Comparison of ENCODE assay signal across 25 mouse cellular contexts in the genomic region with DNA sequence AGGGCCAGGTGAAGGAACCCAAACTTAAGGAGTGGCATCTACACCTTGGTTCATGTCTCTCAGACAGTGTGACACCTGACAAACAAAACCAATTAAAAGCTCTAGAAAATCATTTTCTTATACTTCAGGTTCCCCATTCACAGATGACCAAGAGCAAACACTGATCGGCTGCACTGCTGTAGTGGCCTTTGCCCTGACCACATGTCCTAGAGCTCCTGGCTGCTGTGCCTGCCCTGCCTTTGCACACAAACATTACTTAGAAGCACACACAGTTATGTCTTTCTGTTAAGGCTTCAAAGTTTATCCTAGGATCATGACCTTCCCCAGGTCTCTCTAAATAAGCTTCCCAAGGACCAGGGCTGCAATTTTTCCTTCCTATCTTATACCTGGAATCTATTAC. TPM values are rescaled to one million over a fixed set of nuclear protein-coding genes. Genes with fewer than 3 reads are reported as not detected.
DNase-seq lines count a peak whose midpoint lies in the region; ATAC-seq and TF ChIP-seq lines count a peak whose summit lies in the region.
"Had no signal": no experiment of that assay in that cellular context is flagged by ENCODE, and none has a peak within 500 bp of the region (broad histone marks: within the 10 kb centered on the region; RNA-seq: fewer than 3 reads in every experiment).

No protein-coding gene starts in this region.

- no peaks in the 10 kb centered on the region for H3K4me1 ChIP-seq in heart, embryonic 10.5 days
- H3K4me1 ChIP-seq in liver, embryonic 16.5 days (ENCODE audit: control insufficient read depth, low read depth, low read length), result no peaks in the 10 kb centered on the region
- H3K4me1 ChIP-seq in liver, embryonic 12.5 days, result no peaks in the 10 kb centered on the region
- no peaks in the 10 kb centered on the region for H3K4me1 ChIP-seq in stomach, postnatal 0 days (replicated peaks; ENCODE audit: control insufficient read depth, insufficient read depth)
- H3K4me1 ChIP-seq: embryonic facial prominence, embryonic 10.5 days; embryonic facial prominence, embryonic 12.5 days; forebrain, embryonic 13.5 days; forebrain, embryonic 15.5 days had no signal

- H3K9ac ChIP-seq in liver, embryonic 16.5 days (ENCODE audit: low read depth, low read length), result no peak overlapping the region
- no peak overlapping the region for H3K9ac ChIP-seq in liver, embryonic 12.5 days
- H3K9ac ChIP-seq in stomach, postnatal 0 days (ENCODE audit: low read length), result no peak overlapping the region
- H3K9ac ChIP-seq: embryonic facial prominence, embryonic 12.5 days; forebrain, embryonic 13.5 days; forebrain, embryonic 15.5 days had no signal

- H3K27me3 ChIP-seq in heart, embryonic 10.5 days (ENCODE audit: insufficient read depth, poor library complexity, severe bottlenecking), result 0 out of 2 replicates have a peak, but pooled peaks cover 4% of the 10 kb centered on the region
- H3K27me3 ChIP-seq in liver, embryonic 16.5 days (ENCODE audit: control insufficient read depth, insufficient read depth, low read depth, low read length), result no peaks in the 10 kb centered on the region
- no peaks in the 10 kb centered on the region for H3K27me3 ChIP-seq in liver, embryonic 12.5 days (replicated peaks)
- no peaks in the 10 kb centered on the region for H3K27me3 ChIP-seq in stomach, postnatal 0 days (ENCODE audit: control insufficient read depth, insufficient read depth, low read length)
- H3K27me3 ChIP-seq: CH12.LX; embryonic facial prominence, embryonic 12.5 days; forebrain, embryonic 13.5 days; forebrain, embryonic 15.5 days; Patski had no signal

- no peaks in the 10 kb centered on the region for H3K36me3 ChIP-seq in heart, embryonic 10.5 days
- H3K36me3 ChIP-seq in liver, embryonic 16.5 days (ENCODE audit: control insufficient read depth, insufficient read depth), result no peaks in the 10 kb centered on the region
- no peaks in the 10 kb centered on the region for H3K36me3 ChIP-seq in liver, embryonic 12.5 days
- H3K36me3 ChIP-seq in stomach, postnatal 0 days (ENCODE audit: control insufficient read depth, insufficient read depth, low read length), result no peaks in the 10 kb centered on the region; the same call in 1 of the 2 replicates
- H3K36me3 ChIP-seq: embryonic facial prominence, embryonic 10.5 days; embryonic facial prominence, embryonic 12.5 days; forebrain, embryonic 15.5 days; G1E had no signal

- 84% methylated on average over 1 of the region's 1 CpGs for WGBS in heart, embryonic 10.5 days
- WGBS in liver, embryonic 16.5 days (ENCODE audit: insufficient replicate concordance), result 59% methylated on average over 1 of the region's 1 CpGs
- 59% methylated on average over 1 of the region's 1 CpGs for WGBS in liver, embryonic 12.5 days (ENCODE audit: insufficient replicate concordance)
- 48% methylated on average over 1 of the region's 1 CpGs for WGBS in stomach, postnatal 0 days

- H3K4me2 ChIP-seq in liver, embryonic 16.5 days (ENCODE audit: low read depth, low read length), result no peak overlapping the region
- no peak overlapping the region for H3K4me2 ChIP-seq in liver, embryonic 12.5 days
- H3K4me2 ChIP-seq in stomach, postnatal 0 days (replicated peaks; ENCODE audit: low read depth), result no peak overlapping the region
- H3K4me2 ChIP-seq: embryonic facial prominence, embryonic 12.5 days; forebrain, embryonic 13.5 days; forebrain, embryonic 15.5 days had no signal

- TF ChIP-seq CTCF in stomach, postnatal 0 days (IDR thresholded peaks at IDR 0.05; ENCODE audit: low read depth), result no peak

- no peak for TF ChIP-seq EP300 in stomach, postnatal 0 days (optimal IDR thresholded peaks at IDR 0.05)

- no peaks in the 10 kb centered on the region for H3K9me3 ChIP-seq in heart, embryonic 10.5 days
- no peaks in the 10 kb centered on the region for H3K9me3 ChIP-seq in liver, embryonic 16.5 days (replicated peaks; ENCODE audit: control insufficient read depth, low read length)
- H3K9me3 ChIP-seq in liver, embryonic 12.5 days (replicated peaks), result no peaks in the 10 kb centered on the region
- H3K9me3 ChIP-seq in stomach, postnatal 0 days (ENCODE audit: control insufficient read depth, low read length), result no peaks in the 10 kb centered on the region
- H3K9me3 ChIP-seq: embryonic facial prominence, embryonic 10.5 days; embryonic facial prominence, embryonic 12.5 days; forebrain, embryonic 13.5 days; forebrain, embryonic 15.5 days; G1E had no signal

- H3K27ac ChIP-seq in heart, embryonic 10.5 days, result no peak overlapping the region
- H3K27ac ChIP-seq in liver, embryonic 16.5 days (ENCODE audit: low read length), result no peak overlapping the region
- H3K27ac ChIP-seq in liver, embryonic 12.5 days, result no peak overlapping the region
- no peak overlapping the region for H3K27ac ChIP-seq in stomach, postnatal 0 days (replicated peaks)
- H3K27ac ChIP-seq: embryonic facial prominence, embryonic 10.5 days; embryonic facial prominence, embryonic 12.5 days; forebrain, embryonic 13.5 days; forebrain, embryonic 15.5 days had no signal

- DNase-seq in heart, adult 11 months, result peak; percentile 57
- no peak for DNase-seq in heart, embryonic 10.5 days (ENCODE audit: low spot score)
- peak; percentile 12 for DNase-seq in kidney, adult 9 months
- no peak for DNase-seq in kidney, postnatal 25 days
- DNase-seq in stomach, postnatal 0 days (ENCODE audit: low spot score), result no peak
- no peak for DNase-seq in adrenal gland, postnatal 14 days
- DNase-seq: adrenal gland, adult 2 months; adrenal gland, postnatal 10 days; adrenal gland, postnatal 36 days; B cell, adult 2 months; cerebellum, adult 11-12 months; cerebellum, adult 2 months; cerebellum, adult 9-10 months; cerebellum, postnatal 10 days; cerebellum, postnatal 25 days had no signal

- no peak overlapping the region for H3K4me3 ChIP-seq in heart, embryonic 10.5 days
- no peak overlapping the region for H3K4me3 ChIP-seq in liver, embryonic 16.5 days (ENCODE audit: low read depth, low read length)
- H3K4me3 ChIP-seq in liver, embryonic 12.5 days, result no peak overlapping the region
- no peak overlapping the region for H3K4me3 ChIP-seq in stomach, postnatal 0 days (ENCODE audit: low read depth, low read length)
- H3K4me3 ChIP-seq: embryonic facial prominence, embryonic 10.5 days; embryonic facial prominence, embryonic 12.5 days; forebrain, embryonic 13.5 days; forebrain, embryonic 15.5 days had no signal

- ATAC-seq in liver, embryonic 16.5 days (ENCODE audit: low read depth), result peak; percentile 76
- no peak for ATAC-seq in liver, embryonic 12.5 days
- peak; percentile 42; the same call in 1 of the 2 replicates for ATAC-seq in stomach, postnatal 0 days (ENCODE audit: low FRiP score, low TSS enrichment)
- ATAC-seq: CD4-positive, CD25-positive, alpha-beta regulatory T cell, adult 4 months; forebrain, embryonic 13.5 days; forebrain, embryonic 15.5 days; Patski had no signal

RNA-seq across cellular contexts. Expression of a gene that starts 32.7 kb away (rescaled TPM):
- polyA plus RNA-seq in heart, embryonic 10.5 days (2016; fragmentation: Nextera tagmentation; extraction: Ambion mirVana), result 173 and 189 TPM in 2 replicates
- 95.2 and 95.4 TPM in 2 replicates for polyA plus RNA-seq in liver, embryonic 16.5 days (2015; fragmentation: Nextera tagmentation; extraction: Ambion mirVana)
- polyA plus RNA-seq in liver, embryonic 12.5 days (2016; fragmentation: Nextera tagmentation; extraction: Ambion mirVana), result 136 and 146 TPM in 2 replicates
- 148 and 150 TPM in 2 replicates for polyA plus RNA-seq in stomach, postnatal 0 days (2015; fragmentation: Nextera tagmentation; extraction: Ambion mirVana)
- 76.8 and 81.0 TPM in 2 replicates for total RNA-seq in adrenal gland, postnatal 14 days (2021)

Comparison
In these comparisons a context has a peak if more than half of its experiments do, and no peak if none do; other contexts are left out.
1. DNase-seq: peak in heart, adult 11 months (single experiment) and kidney, adult 9 months (single experiment); none in heart, embryonic 10.5 days (single experiment), kidney, postnatal 25 days (0 of 2), stomach, postnatal 0 days (single experiment) and adrenal gland, postnatal 14 days (single experiment).